Mouse (Mus musculus): Measurements from ENCODE around the gene Syt6. TPM values are rescaled to one million over a fixed set of nuclear protein-coding genes. Genes with fewer than 3 reads are reported as not detected.

The Syt6 gene
- total RNA-seq, 2 experiments from 2014 or later = not detected

Small RNA genes lying within 50 kb of the gene (microRNA-seq; reads per million reads assigned to microRNA genes)
- gene Gm25325 (ENCODE audit: borderline number of aligned reads in 2 of 2) = 0 reads per million in 2 experiments

Other genes starting within 250 kb of the Syt6 start
- gene Atg4a-ps, start 70.8 kb downstream of the Syt6 start, total RNA-seq (2021) = 1 to 10 TPM in 1 of 2 experiments, not detected in 1; 2.0 TPM
- gene Olfml3, start 162.8 kb downstream of the Syt6 start, total RNA-seq (2021) = 1 to 10 TPM; 5.2 to 6.0 TPM
- gene Gm10964, start 164.1 kb downstream of the Syt6 start, total RNA-seq (2021) = not detected
- 100 to 1,000 TPM; 100 to 114 TPM for gene Hipk1, start 216.3 kb downstream of the Syt6 start, total RNA-seq (2021)
- gene Dclre1b, start 234.2 kb downstream of the Syt6 start, total RNA-seq (2021) = 1 to 10 TPM; 6.5 to 9.2 TPM
- 10 to 100 TPM; 12.4 to 14.0 TPM for gene Ap4b1, start 234.3 kb downstream of the Syt6 start, total RNA-seq (2021)
- gene Gm43064, start 234.3 kb downstream of the Syt6 start, total RNA-seq (2021) = not detected